Mouse (Mus musculus) adrenal gland, adult 10 weeks (tissue): ENCODE data around the gene Amfr. TPM values are rescaled to one million over a fixed set of nuclear protein-coding genes. Genes with fewer than 3 reads are reported as not detected.

ENCODE experiments used
- polyA plus RNA-seq: library from polyadenylated mRNA; stranded (reverse); fragments of 350-450 nt; fragmentation: Illumina TruSeq; extraction: RNeasy Lipid Tissue Mini Kit (QIAGEN cat#74804); gene quantifications from one replicate; pipeline ENCODE4 v1.2.3, GENCODE M21; 2014; ENCODE audit warnings: low read depth, low replicate concordance

The Amfr gene
- 391 TPM for polyA plus RNA-seq

GRCm38 (mm10) chr8:94012013-94012951, at the start of gene Amfr:
Gene Amfr (minus strand): TSS chr8:94012842.

DNA sequence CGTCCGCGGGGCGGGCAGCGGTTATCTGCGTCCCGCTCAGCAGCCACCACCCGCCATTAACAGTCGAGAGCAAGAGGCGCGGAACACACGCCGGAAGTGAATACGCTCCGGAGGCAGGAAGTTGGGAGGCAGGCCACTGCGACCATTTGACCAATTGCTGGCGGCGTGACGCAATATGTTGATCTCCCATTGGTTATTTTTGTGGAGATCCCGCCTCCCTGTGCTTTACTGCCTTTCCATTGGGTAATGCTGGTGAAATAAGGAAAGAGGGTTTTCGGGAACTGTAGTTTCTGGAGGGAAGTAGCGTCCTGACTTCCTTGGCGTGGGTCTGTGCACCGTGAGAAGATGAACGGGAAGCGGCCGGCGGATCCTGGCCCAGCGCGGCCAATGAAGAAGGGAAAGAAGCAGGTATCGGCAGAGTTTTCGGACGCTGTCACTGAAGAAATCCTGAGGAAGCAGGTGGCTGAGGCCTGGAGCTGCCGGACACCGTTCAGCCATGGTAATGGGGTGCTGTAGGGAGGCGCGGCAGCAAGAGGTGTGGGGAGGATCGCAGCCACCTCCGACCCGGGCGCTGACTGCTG, 24.4 kb upstream of the Amfr start, which contains the start of the genes Nudt21 and Ogfod1:
TSS of gene Nudt21 (minus strand) at position 88 of the 581 bp plus-strand sequence.
TSS of gene Ogfod1 (plus strand) at position 255 of the 581 bp plus-strand sequence.

Other genes with a start within 250 kb of the Amfr start
- gene Gnao1, start 202.9 kb downstream of the Amfr start, polyA plus RNA-seq: 14.3 TPM
- gene Nudt21, start 24.2 kb upstream of the Amfr start, polyA plus RNA-seq: 78.1 TPM
- 26.9 TPM for gene Ogfod1, start 24.4 kb upstream of the Amfr start, polyA plus RNA-seq
- gene Bbs2, start 86.1 kb upstream of the Amfr start, polyA plus RNA-seq: 13.4 TPM
- not detected for gene Mt4, start 124.4 kb upstream of the Amfr start, polyA plus RNA-seq
- gene Mt3, start 139.8 kb upstream of the Amfr start, polyA plus RNA-seq: not detected
- gene Mt2, start 159.8 kb upstream of the Amfr start, polyA plus RNA-seq: 13.5 TPM
- gene Mt1, start 166.2 kb upstream of the Amfr start, polyA plus RNA-seq: 4.9 TPM
- gene Nup93, start 201.7 kb upstream of the Amfr start, polyA plus RNA-seq: 14.3 TPM